Mouse (Mus musculus) monocyte, adult 5-6 weeks (primary cell): ENCODE measurements around the gene Stat3. TPM values are rescaled to one million over a fixed set of nuclear protein-coding genes. Genes with fewer than 3 reads are reported as not detected.
A peak's percentile ranks its signal among the peaks of the same experiment; 100 is the strongest.

Source experiments
- ATAC-seq: fragments of 153-309, 156-312 bp; replicated peaks from 2 replicates; pipeline ENCODE4 v1.8.0; 2017; ENCODE audit warnings: mild to moderate bottlenecking; ENCODE audit not compliant: low TSS enrichment, insufficient number of reproducible peaks, severe bottlenecking, poor library complexity, low FRiP score
- total RNA-seq: library from RNA; stranded (forward); fragments of 200-1000, 200-491, 200-594 nt; gene quantifications from 3 replicates; pipeline ENCODE4 v1.2.3, GENCODE M21; 2017

The Stat3 gene
- total RNA-seq, 1 experiment from 2014 or later = 328 TPM

GRCm38 (mm10) chr11:100870256-100870967, 68.9 kb downstream of the Stat3 start:
- ATAC-seq = no peak

DNA sequence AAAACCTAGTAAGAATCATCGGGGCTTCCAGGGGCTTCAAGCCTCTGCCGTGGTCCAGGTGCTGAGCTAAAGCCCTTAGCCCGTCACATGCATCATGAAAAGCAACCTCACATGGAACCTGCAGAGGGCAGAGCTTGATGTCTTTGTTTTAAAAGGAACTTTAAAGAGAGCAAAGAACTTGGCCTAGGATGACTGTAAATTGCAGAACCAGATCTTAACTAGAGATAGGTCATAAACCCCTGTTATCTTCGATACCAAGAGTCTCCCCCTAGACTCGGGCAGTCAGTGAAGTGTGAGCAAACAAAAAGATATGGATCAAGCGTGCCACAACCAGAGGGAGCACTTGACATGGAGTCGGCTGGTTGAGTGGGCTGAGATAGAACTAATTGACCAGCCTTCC, 73.7 kb downstream of the Stat3 start:
- ATAC-seq = no peak

- ATAC-seq = no peak
These were observed 76.2 kb downstream of the Stat3 start for GRCm38 (mm10) chr11:100863141-100863540.

- ATAC-seq = no peak
These were observed 77.5 kb downstream of the Stat3 start for GRCm38 (mm10) chr11:100861836-100862235.

DNA sequence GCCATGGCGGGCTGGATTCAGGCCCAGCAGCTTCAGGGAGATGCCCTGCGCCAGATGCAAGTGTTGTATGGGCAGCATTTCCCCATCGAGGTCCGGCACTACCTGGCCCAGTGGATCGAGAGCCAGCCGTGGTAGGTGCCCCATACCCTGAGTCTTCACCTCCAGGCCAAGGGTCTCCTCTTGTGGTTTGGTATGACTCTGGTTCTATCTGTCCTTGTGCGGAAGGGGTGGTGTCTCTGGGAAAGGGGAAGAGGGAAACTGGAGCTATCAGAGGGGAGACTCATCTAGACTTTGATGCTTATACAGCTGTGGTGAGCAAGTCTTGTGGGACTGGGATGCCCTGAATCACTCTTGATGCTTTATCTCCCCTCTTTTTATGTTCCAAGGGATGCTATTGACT, 78.0 kb downstream of the Stat3 start:
- ATAC-seq = 0 out of 2 replicates have a peak, but pooled peaks have one; percentile 6

DNA sequence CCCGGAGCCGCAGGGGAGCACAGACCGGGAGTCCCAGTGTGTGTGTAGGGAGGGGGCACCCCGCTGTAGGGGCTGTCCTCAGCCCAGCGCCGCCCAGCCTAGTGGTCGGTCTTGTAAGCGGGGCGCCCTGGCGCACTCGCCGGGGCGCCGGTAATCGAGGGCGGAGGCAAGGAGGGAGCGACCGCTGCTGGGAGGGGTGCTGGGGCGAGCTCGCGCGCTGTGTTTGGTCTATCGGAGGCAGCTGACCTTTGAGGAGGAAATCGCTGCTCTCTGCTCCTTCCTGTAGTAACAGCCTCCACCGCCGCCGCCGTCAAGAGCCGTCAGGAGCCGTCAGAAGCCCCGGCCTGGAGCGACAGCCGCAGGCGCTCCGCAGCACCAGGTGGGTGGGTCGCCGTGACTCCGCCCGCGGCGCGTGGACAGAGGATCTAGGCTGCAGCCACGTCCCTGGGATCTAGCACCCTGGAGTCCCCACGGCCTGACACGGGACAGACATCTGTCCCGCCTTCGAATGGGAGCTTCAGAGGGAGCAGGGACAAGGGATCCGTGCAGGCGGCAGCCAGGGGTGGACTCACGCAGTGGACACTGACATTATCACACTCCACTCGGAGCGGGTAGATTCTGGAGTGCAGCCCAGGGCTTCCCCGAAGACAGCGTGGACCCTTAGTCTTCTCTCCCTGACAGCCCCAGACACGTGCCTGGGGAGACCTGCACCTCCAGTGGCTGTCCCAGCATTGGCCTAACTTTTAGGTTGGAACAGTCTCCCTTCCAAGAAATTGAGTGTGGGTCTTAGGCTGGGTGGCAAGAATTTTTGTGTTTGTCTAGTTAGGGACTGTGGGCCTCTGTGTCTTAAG, 78.9 kb downstream of the Stat3 start:
- ATAC-seq = peak; percentile 92

GRCm38 (mm10) chr11:100859579-100860075, 79.7 kb downstream of the Stat3 start:
- ATAC-seq = no peak

DNA sequence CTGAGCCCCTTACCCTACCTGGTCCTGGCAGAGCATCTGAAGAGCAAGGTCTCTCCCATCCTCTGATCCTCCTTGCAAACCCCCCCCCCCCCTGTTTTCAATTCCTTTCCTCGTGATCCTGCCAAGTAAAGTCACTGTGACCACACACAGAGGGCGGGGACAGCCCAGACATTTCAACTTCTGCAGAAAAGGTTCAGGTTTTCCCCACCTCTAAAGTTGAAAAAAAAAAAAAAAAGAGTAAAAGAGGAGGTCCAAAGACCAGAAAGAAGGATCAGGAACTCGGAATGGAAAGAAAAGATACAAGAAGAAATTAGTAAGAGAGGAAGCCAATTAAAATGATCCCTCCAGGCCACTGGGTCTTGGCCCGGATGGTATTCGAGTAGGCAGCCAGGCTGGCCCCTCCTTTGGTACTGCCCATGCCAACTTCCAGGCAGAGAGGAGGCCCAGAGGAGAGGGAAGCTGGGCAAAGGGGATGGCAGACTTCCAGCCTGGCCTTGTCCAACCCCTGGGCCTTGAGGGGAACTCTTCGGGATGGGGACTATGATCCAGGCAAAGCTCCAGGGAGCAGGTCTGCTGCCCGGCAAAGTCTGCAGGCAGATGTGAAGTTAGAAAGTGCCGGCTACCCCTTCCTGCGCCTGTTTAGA, 80.3 kb downstream of the Stat3 start, which contains the start of gene Stat5a:
TSS of gene Stat5a (plus strand) at position 417 of the 644 bp plus-strand sequence.
- no peak for ATAC-seq

DNA sequence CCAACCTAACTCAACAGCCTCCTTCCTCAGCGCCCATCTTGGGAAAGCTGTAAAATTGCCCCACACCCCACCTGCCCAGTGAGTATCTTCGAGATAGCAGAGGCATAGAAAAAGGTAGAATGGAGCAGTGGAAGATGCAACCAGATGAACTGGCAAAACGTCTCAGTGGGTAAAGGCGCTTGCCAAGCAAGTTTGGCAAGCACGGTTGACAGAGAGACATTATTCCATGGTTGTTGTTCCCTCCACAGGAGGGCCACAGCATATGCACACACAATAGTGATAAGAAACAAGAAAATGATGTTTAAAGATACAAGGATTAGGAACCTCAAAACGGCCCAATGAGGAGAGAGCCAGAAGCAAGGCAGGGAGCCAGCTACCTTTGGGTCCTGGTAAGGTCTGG, 81.4 kb downstream of the Stat3 start:
- no peak for ATAC-seq

DNA sequence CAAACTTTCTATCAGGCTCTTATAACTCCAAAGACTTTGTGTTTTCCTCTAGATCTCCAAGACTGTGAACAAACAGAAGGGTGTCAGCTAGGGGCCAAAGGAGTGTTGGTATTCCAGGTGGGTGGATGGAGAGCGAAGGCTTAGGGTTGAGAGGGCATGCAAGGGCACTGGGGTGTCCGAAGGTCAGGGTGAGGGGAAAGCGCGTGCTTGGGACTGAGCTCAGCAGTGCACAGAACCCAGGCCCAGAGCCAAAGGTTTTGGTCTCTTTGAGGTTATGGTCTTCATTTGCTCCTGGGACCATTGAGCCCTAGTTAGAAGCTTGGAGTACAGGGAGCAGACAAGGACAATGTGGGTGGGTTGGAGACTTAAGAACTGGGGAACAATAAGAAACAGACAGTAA, 84.2 kb downstream of the Stat3 start:
- no peak for ATAC-seq

DNA sequence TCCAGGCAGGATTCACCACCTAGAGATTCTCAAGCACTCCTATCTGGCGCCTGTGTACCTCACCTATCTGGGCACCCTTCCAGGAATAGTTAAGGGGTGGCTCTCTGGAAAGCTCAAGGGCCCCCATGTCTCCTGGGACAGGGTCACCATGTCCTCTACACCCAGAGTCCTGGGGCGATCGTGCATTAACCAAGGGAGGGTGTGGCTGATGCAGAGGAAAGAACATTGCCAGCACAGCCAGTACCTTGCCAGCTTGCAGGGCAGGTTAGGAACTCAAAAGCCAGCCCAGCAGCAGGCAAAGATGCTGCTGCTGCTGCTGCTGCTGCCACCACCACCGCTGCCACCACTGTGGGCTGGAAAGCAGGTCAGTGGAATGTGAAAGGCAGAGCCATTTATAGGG, 85.1 kb downstream of the Stat3 start:
- ATAC-seq = no peak

- no peak for ATAC-seq
These were observed 86.3 kb downstream of the Stat3 start for GRCm38 (mm10) chr11:100853018-100853417.

DNA sequence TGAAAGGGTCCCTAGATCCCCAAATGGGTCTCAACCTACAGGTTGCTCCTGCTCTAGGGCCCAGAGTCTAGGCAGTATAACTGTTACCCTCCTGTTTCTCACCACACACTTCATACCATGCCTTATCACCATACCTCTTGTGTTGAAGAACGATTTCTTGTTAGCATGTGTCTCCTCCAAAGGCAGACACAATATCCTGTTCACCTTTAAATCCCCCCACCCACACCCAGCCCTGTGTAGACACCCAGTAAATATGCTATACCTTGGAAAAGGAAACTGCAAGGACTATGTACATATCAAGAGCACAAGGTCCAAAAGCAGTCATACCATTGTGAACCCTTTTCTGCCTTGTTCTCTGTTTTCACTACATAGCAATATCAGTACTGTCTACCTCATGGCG, 87.3 kb downstream of the Stat3 start:
- no peak for ATAC-seq

DNA sequence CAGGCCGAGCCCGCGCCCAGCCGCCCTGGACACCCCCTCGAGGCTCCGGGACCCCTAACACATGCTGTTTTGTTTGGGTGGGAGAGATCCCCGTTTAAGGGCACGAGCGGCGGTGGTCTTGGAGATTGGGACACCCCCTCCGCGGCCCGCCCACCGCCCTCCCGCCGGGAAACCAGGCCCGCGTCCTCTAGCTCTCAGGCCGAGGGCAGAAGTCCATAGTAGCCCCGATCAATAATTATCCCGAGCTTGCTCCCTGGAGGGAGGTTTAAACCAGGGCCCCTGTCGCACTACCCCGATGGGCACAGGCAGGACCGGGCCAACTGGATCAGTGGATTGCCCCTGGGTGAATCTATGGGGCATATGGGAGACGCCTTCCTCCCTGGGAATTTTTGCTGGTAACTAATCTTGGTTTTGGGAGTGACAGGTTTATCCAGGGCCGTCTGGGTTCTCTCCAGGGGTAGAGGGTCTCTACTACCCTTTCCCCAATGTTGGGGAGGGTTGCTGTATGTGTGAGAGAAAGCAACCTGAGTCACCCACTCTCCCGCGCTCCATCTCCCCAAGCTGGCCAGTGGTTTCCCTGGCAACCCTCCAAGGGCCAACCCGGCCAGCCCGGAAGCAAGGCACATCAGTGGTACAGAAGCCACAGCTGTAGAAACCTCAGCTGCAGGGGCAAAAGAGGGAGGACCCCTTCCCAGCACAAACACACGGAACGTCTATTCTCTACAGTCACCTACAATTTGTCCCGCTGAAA, 88.4 kb downstream of the Stat3 start:
- ATAC-seq = no peak

DNA sequence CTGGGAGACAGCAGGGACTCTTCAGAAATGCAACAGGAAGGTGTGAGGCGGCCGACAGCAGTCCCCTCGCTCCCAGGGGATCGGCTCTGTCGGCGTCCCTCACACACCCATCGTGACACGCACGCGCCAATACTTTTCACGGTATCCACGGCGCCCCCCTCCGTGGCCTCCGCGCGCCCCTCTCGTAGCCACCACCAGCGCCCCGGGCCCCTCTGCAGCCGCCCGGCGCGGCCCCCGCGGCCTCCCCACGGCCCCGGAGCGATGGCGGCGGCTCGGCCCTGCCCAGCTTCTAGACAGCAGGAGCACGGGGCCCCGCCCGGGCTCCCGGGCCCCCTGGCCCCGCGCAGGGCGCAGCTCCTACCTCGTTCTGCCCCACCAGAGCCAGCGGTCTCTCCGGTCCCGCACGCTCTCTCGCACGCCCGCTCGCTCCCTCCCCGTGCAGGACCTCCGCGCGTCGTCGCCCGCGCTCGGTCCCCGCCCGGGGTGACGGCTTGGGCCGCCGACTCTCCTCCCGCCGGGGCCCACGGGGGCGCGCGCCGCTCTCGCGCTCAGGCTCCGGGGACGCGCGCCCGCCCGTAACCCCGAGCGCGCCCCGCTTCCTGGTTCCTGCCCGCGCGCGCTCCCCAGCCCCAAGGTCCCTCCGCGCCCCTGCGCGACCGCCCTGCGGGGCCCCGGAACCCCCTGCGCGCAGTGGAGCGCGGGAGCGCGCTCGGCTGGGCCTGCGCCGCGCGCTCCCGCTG, 89.1 kb downstream of the Stat3 start, which contains the start of gene Stat5b:
TSS of gene Stat5b (minus strand) at position 687 of the 740 bp plus-strand sequence.
- no peak for ATAC-seq

DNA sequence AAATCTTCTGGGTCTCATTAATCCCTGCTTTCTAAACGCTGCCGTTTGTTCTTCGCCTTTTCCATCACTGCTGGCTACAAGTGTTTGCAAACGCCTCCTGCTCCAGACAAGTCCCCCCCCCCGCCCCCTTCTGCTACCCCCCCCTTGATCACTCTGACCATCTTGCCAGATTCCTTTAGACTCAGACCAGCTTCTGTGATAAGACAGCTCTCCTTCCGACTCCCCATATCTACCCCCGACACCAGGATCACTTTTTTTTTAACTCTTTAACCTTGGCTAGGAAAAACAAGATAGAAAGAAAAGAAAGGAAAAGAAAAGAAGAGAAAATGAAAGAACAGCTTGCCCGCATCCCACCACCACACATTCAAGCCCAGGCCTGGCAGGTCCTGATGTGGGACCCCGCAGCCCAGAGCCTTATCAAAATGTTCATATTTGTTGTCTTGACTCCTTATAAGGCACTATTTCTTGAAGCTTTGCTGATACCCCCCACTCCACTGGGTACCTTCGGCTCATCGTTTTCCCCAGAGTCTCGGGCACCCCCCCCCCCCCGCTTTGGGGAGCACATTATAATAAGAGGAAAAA, 89.8 kb downstream of the Stat3 start:
- no peak for ATAC-seq

- no peak for ATAC-seq
These were observed 90.5 kb downstream of the Stat3 start for GRCm38 (mm10) chr11:100848789-100849379.
